Mouse (Mus musculus) forebrain, embryonic 14.5 days (tissue): Measurements from ENCODE around the gene Zfp668. TPM values are rescaled to one million over a fixed set of nuclear protein-coding genes. Genes with fewer than 3 reads are reported as not detected.
A peak's percentile ranks its signal among the peaks of the same experiment; 100 is the strongest.
"Not testable (repeated sequence)": the region's sequence is repeated elsewhere in the genome, so short reads cannot be mapped to it uniquely, and the experiment has no call there.

ENCODE experiments used
- ATAC-seq: fragments of 200-750 bp; cut with Nextera tagmentation; 2 replicates; pipeline ENCODE4 v1.8.0; 2017; ENCODE audit warnings: mild to moderate bottlenecking, moderate library complexity
- DNase-seq: peaks from one replicate; pipeline ENCODE4 v3.0.0-alpha.2; 2015; ENCODE audit warnings: low spot score
- H3K27ac ChIP-seq: fragments of 300-500 bp; sonication (generic); 2 replicates; pipeline ENCODE4 v1.5.1; 2014; ENCODE audit warnings: low read depth, mild to moderate bottlenecking, control low read depth, low read length, moderate library complexity
- H3K27me3 ChIP-seq: fragments of 300-500 bp; sonication (generic); replicated peaks from 2 replicates; pipeline ENCODE4 v1.6.1; 2014; ENCODE audit warnings: low read length, control low read depth, mixed read lengths; ENCODE audit not compliant: control insufficient read depth, insufficient read depth
- H3K36me3 ChIP-seq: fragments of 300-500 bp; sonication (generic); 2 replicates; pipeline ENCODE4 v1.6.1; 2014; ENCODE audit warnings: low read length, control low read depth; ENCODE audit not compliant: control insufficient read depth, insufficient read depth
- H3K4me1 ChIP-seq: fragments of 300-500 bp; sonication (generic); 2 replicates; pipeline ENCODE4 v1.6.1; 2014; ENCODE audit warnings: antibody characterized with exemption, low read length, control low read depth; ENCODE audit not compliant: control insufficient read depth, insufficient read depth
- H3K4me2 ChIP-seq: fragments of 300-500 bp; sonication (generic); 2 replicates; pipeline ENCODE4 v1.6.1; 2014; ENCODE audit warnings: mild to moderate bottlenecking, control low read depth, low read length
- H3K4me3 ChIP-seq: fragments of 300-500 bp; sonication (generic); 2 replicates; pipeline ENCODE4 v1.5.1; 2014; ENCODE audit warnings: low read depth, low read length, control low read depth
- H3K9ac ChIP-seq: fragments of 300-500 bp; sonication (generic); 2 replicates; pipeline ENCODE4 v1.6.1; 2014; ENCODE audit warnings: mild to moderate bottlenecking, low read length, control low read depth, moderate library complexity
- H3K9me3 ChIP-seq: fragments of 300-500 bp; sonication (generic); replicated peaks from 2 replicates; pipeline ENCODE4 v1.6.1; 2016; ENCODE audit warnings: low read length, control low read depth, mixed read lengths; ENCODE audit not compliant: control insufficient read depth
- WGBS: fragments of 180-500 bp; shearing (Covaris S2); extraction: QIAGEN DNeasy Blood & Tissue Kit; methylation state at CpG from one replicate; pipeline ENCODE4 v1.1.7; 2014; 5-methylcytosine and 5-hydroxymethylcytosine counted together
- polyA plus RNA-seq: library from polyadenylated mRNA; unstranded; fragments of >200 nt; fragmentation: Nextera tagmentation; extraction: Ambion mirVana; gene quantifications from 2 replicates; pipeline ENCODE4 v1.2.1, GENCODE M21; 2014

Zfp668 gene
- polyA plus RNA-seq, 1 experiment from 2014 or later, result 24.1 TPM

DNA sequence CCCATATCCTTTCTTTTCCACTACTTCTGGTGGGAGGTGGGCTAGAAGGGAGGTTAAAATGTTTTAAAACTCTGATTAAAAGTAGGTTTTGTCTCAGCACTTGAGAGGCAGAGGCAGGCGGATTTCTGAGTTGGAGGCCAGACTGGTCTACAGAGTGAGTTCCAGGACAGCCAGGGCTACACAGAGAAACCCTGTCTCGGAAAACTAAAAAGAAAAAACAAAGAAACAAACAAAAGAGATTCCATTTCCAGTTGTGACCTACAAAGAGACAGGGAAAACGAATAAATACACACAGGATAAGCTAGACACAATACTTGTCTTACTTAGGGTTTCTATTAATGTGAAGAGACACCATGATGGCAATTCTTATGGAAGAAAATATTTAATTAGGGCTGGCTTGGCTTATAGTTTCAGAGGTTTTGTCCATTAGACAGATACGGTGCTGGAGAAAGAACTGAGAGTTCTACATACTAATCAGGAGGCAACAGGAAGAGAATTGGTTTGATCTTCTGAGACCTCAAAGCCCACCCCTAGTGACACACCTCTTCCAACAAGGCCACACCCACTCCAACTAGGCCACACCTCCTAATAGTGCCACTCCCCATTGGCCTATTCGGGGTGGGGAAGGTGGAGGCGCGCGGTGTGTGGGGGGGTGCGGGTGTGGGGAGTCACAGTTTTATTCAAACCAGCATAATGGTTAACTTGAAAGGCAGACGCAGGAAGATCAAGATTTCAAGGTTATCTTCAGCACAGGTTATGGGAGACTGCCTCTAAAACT lies 21.7 kb upstream of the Zfp668 start:
- 39% methylated on average over 10 of the region's 10 CpGs for whole genome bisulfite sequencing
- no peaks in the 10 kb centered on the region for H3K9me3 ChIP-seq
- no peaks in the 10 kb centered on the region for H3K27me3 ChIP-seq
- H3K36me3 ChIP-seq, result no peaks in the 10 kb centered on the region
- H3K4me1 ChIP-seq, result peaks cover 7% of the 10 kb centered on the region
- H3K4me2 ChIP-seq, result no peak overlapping the region
- no peak for ATAC-seq
- DNase-seq, result no peak
- H3K9ac ChIP-seq, result no peak overlapping the region
- H3K4me3 ChIP-seq, result no peak overlapping the region
- H3K27ac ChIP-seq, result no peak overlapping the region

DNA sequence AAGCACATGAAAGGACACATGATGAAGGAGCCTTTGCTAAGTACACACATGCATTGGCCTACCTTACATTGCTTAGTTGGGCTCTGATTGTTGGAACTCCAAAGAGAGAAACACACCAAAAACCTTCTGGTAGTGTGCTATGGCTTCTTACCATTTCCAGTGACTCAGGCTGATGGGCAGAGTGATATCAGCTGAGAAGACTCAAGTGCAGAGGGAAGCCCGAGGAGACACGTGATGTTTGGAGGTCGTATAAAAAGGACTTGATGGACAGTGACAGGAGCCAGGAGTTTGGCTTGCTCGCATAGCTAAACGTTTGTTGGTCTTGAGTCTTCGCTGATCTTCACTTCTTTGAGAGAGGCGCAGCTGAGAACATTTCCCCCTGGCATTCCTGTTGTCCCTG lies 20.9 kb upstream of the Zfp668 start:
- WGBS, result 91% methylated on average over 7 of the region's 7 CpGs
- peaks cover 4% of the 10 kb centered on the region; the same call in 1 of the 2 replicates for H3K36me3 ChIP-seq
- peaks cover 7% of the 10 kb centered on the region for H3K4me1 ChIP-seq
- H3K4me3 ChIP-seq, result no peak overlapping the region
- no peak overlapping the region for H3K27ac ChIP-seq
- H3K27me3 ChIP-seq, result no peaks in the 10 kb centered on the region
- no peak overlapping the region for H3K4me2 ChIP-seq
- no peaks in the 10 kb centered on the region for H3K9me3 ChIP-seq
- no peak overlapping the region for H3K9ac ChIP-seq
- ATAC-seq, result no peak
- no peak for DNase-seq

- Histone ChIP-seq H3K9me3 (no peaks in the 10 kb centered on the region), H3K4me3 (no peak overlapping the region), H3K27me3 (no peaks in the 10 kb centered on the region), H3K4me2 (no peak overlapping the region), H3K36me3 (peaks cover 7% of the 10 kb centered on the region; the same call in 1 of the 2 replicates), H3K4me1 (peaks cover 7% of the 10 kb centered on the region), H3K9ac (no peak overlapping the region), H3K27ac (no peak overlapping the region)
- 67% methylated on average over 13 of the region's 13 CpGs for WGBS
- ATAC-seq (no peak), DNase-seq (peak; percentile 46)
Observed at GRCm38 (mm10) chr7:127896384-127896783, 19.8 kb upstream of the Zfp668 start.

- ATAC-seq, result peak; percentile 6; the same call in 1 of the 2 replicates
Observed at GRCm38 (mm10) chr7:127895891-127896290, 19.3 kb upstream of the Zfp668 start.

DNA sequence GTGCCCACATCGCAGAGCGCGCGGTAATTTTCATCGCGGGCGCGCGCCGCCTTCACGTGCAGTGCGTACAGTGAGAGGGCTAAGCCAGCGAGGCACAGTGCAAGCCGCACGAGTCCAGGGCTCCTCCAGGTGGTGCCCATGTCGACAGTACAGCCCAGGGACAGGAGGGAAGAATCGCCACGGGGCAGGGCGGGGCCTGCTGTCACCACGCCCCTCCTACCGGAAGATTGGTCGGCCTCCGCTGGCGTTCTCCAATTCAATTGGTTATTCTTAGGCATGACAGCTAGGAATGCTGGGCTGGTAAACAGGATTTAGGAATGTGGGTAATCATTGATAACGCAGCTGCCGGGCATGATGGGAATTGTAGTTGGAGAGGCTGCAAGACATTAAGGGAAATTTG lies 18.8 kb upstream of the Zfp668 start, which contains the start of the genes Gm21974 and Vkorc1:
Gm21974 (minus strand) TSS at position 13 of the 400 bp plus-strand sequence.
Vkorc1 (minus strand) TSS at position 176 of the 400 bp plus-strand sequence.
- Histone ChIP-seq H3K4me3 (peak within 1 kb of the TSS; percentile 53), H3K27me3 (no peaks in the 10 kb centered on the region), H3K36me3 (peaks cover 12% of the 10 kb centered on the region), H3K27ac (peak within 1 kb of the TSS; percentile 40; the same call in 1 of the 2 replicates), H3K9ac (peak within 1 kb of the TSS; percentile 67), H3K4me1 (peaks cover 7% of the 10 kb centered on the region), H3K9me3 (no peaks in the 10 kb centered on the region), H3K4me2 (peak within 1 kb of the TSS; percentile 82)
- peak; percentile 98 for ATAC-seq
- DNase-seq, result peak; percentile 98
- under 1% methylated on average over 26 of the region's 26 CpGs for WGBS

More at GRCm38 (mm10) chr7:127895891-127896290, 19.3 kb upstream of the Zfp668 start:
- H3K9me3 ChIP-seq, H3K9ac ChIP-seq, H3K36me3 ChIP-seq, H3K27ac ChIP-seq, DNase-seq, H3K4me1 ChIP-seq, H3K27me3 ChIP-seq: not testable (repeated sequence)
- Histone ChIP-seq H3K4me2 (peak overlapping the region; percentile 18; the same call in 1 of the 2 replicates), H3K4me3 (0 out of 2 replicates have a peak overlapping the region, but pooled peaks have one; percentile 53)
- 73% methylated on average over 7 of the region's 7 CpGs for WGBS

GRCm38 (mm10) chr7:127894480-127894879 lies 17.9 kb upstream of the Zfp668 start:
- Histone ChIP-seq H3K27me3 (no peaks in the 10 kb centered on the region), H3K4me1 (peaks cover 7% of the 10 kb centered on the region), H3K9ac (no peak overlapping the region; the same call in 1 of the 2 replicates), H3K27ac (no peak overlapping the region), H3K4me3 (peak overlapping the region; percentile 53), H3K36me3 (peaks cover 22% of the 10 kb centered on the region), H3K4me2 (peak overlapping the region; percentile 82), H3K9me3 (no peaks in the 10 kb centered on the region)
- DNase-seq (no peak), ATAC-seq (no peak)
- 81% methylated on average over 5 of the region's 5 CpGs for WGBS

DNA sequence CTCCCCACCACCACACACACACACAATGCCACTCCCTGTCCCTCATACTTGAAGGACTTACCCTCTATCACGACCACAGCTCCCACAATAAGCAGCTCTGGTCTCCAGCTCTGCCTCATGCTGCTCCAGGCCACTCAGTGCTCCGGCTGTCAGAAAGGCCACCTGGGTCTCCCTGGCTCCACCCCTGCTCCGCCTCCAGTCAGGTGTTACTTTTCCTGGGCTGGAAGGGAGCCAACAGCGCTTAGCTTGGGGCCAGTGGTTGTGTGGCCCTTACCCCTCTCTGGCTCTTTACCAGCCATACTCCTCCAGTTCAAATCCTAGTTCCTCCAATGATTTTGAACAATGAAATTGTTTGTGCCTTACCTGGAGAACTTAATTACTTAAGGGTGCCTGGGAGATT lies 14.2 kb upstream of the Zfp668 start, which contains the start of gene Prss53:
Prss53 (minus strand) TSS at position 173 of the 400 bp plus-strand sequence.
- Histone ChIP-seq H3K4me2 (no peak within 1 kb of the TSS), H3K27me3 (no peaks in the 10 kb centered on the region), H3K4me1 (peaks cover 7% of the 10 kb centered on the region), H3K36me3 (peaks cover 58% of the 10 kb centered on the region), H3K4me3 (no peak within 1 kb of the TSS), H3K9me3 (no peaks in the 10 kb centered on the region), H3K27ac (no peak within 1 kb of the TSS), H3K9ac (no peak within 1 kb of the TSS)
- ATAC-seq (no peak), DNase-seq (no peak)
- 34% methylated on average over 4 of the region's 4 CpGs for WGBS

- no peaks in the 10 kb centered on the region for H3K9me3 ChIP-seq
- peaks cover 2% of the 10 kb centered on the region; the same call in 1 of the 2 replicates for H3K4me1 ChIP-seq
- DNase-seq (no peak), ATAC-seq (no peak)
- no peak overlapping the region for H3K4me3 ChIP-seq
- H3K27ac ChIP-seq, result no peak overlapping the region
- no peak overlapping the region for H3K4me2 ChIP-seq
- H3K36me3 ChIP-seq, result peaks cover 78% of the 10 kb centered on the region
- H3K27me3 ChIP-seq, result no peaks in the 10 kb centered on the region
- 73% methylated on average over 3 of the region's 3 CpGs for WGBS
- H3K9ac ChIP-seq, result no peak overlapping the region
Observed at GRCm38 (mm10) chr7:127888821-127889220, 12.2 kb upstream of the Zfp668 start.

DNA sequence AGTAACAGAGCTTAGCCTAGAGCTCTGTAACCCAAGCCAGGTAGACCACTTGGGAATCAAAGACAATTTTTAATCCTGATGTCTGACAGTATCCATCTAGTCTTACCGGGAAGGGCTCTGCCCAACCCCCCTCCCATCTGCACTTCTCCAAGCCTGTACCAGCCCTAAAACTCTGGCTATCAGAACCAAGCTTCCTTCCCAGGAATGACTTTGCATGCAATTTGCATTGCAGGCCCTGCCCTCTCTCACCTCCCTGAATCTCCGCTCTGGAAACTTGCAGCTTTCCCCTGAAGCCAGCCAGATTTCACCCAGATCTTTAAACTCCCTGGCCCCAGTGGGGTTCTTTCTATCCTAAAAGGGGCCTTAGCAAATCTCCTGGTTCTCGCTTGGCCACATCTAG lies 11.2 kb upstream of the Zfp668 start:
- H3K27ac ChIP-seq, result no peak overlapping the region
- no peak overlapping the region for H3K9ac ChIP-seq
- WGBS, result 91% methylated on average over 3 of the region's 3 CpGs
- DNase-seq (no peak), ATAC-seq (no peak)
- no peaks in the 10 kb centered on the region for H3K27me3 ChIP-seq
- no peaks in the 10 kb centered on the region for H3K9me3 ChIP-seq
- no peak overlapping the region for H3K4me2 ChIP-seq
- H3K36me3 ChIP-seq, result peaks cover 87% of the 10 kb centered on the region
- H3K4me3 ChIP-seq, result no peak overlapping the region
- H3K4me1 ChIP-seq, result peaks cover 2% of the 10 kb centered on the region; the same call in 1 of the 2 replicates
